Mouse (Mus musculus) lung, embryonic 14.5 days (tissue): ENCODE results near the gene Mad1l1. TPM values are rescaled to one million over a fixed set of nuclear protein-coding genes. Genes with fewer than 3 reads are reported as not detected.

Experiments
- ATAC-seq: fragments of 200-750 bp; cut with Nextera tagmentation; 2 replicates; pipeline ENCODE4 v1.8.0; 2017; ENCODE audit warnings: mild to moderate bottlenecking, moderate TSS enrichment, moderate library complexity; ENCODE audit not compliant: insufficient read depth
- DNase-seq: peaks from one replicate; pipeline ENCODE4 v3.0.0-alpha.2; 2015
- H3K27ac ChIP-seq: fragments of 300-500 bp; sonication (generic); 2 replicates; pipeline ENCODE4 v1.5.1; 2014; ENCODE audit warnings: low read depth, mild to moderate bottlenecking, moderate library complexity
- H3K27me3 ChIP-seq: fragments of 300-500 bp; sonication (generic); 2 replicates; pipeline ENCODE4 v1.6.1; 2014; ENCODE audit warnings: low read length, control low read depth; ENCODE audit not compliant: insufficient read depth
- H3K36me3 ChIP-seq: fragments of 300-500 bp; sonication (generic); 2 replicates; pipeline ENCODE4 v1.6.1; 2014; ENCODE audit warnings: control low read depth; ENCODE audit not compliant: insufficient read depth
- H3K4me1 ChIP-seq: fragments of 300-500 bp; sonication (generic); 2 replicates; pipeline ENCODE4 v1.6.1; 2014; ENCODE audit warnings: antibody characterized with exemption, control low read depth; ENCODE audit not compliant: insufficient read depth
- H3K4me2 ChIP-seq: fragments of 300-500 bp; sonication (generic); 2 replicates; pipeline ENCODE4 v1.6.1; 2014; ENCODE audit warnings: mild to moderate bottlenecking
- H3K4me3 ChIP-seq: fragments of 300-500 bp; sonication (generic); 2 replicates; pipeline ENCODE4 v1.5.1; 2014; ENCODE audit warnings: low read depth, low read length
- H3K9ac ChIP-seq: fragments of 300-500 bp; sonication (generic); 2 replicates; pipeline ENCODE4 v1.6.1; 2014
- H3K9me3 ChIP-seq: fragments of 300-500 bp; sonication (generic); 2 replicates; pipeline ENCODE4 v1.6.1; 2016; ENCODE audit warnings: low read depth, low read length, control low read depth
- CTCF ChIP-seq: IDR thresholded peaks from 2 replicates; pipeline ENCODE4 v1.5.1; 2016; ENCODE audit warnings: antibody characterized with exemption, low read depth
- WGBS: fragments of 180-500 bp; shearing (Covaris S2); extraction: QIAGEN DNeasy Blood & Tissue Kit; methylation state at CpG from one replicate; pipeline ENCODE4 v1.1.7; 2014; 5-methylcytosine and 5-hydroxymethylcytosine counted together
- polyA plus RNA-seq: library from polyadenylated mRNA; unstranded; fragments of >200 nt; fragmentation: Nextera tagmentation; extraction: Ambion mirVana; gene quantifications from 2 replicates; pipeline ENCODE4 v1.2.1, GENCODE M21; 2014

The Mad1l1 gene
- polyA plus RNA-seq, 1 experiment from 2014 or later = 61.6 TPM

- no peaks in the 10 kb centered on the region for H3K9me3 ChIP-seq
- peaks cover 30% of the 10 kb centered on the region for H3K36me3 ChIP-seq
- no peak overlapping the region for H3K27ac ChIP-seq
- H3K9ac ChIP-seq = no peak overlapping the region
- H3K4me1 ChIP-seq = no peaks in the 10 kb centered on the region
- no peak for TF ChIP-seq CTCF
- no peak for DNase-seq
- 86% methylated on average over 6 of the region's 6 CpGs for WGBS
- no peak overlapping the region for H3K4me2 ChIP-seq
- H3K4me3 ChIP-seq = no peak overlapping the region
- ATAC-seq = no peak
- H3K27me3 ChIP-seq = no peaks in the 10 kb centered on the region
Measured at GRCm38 (mm10) chr5:140276779-140277178, 44.6 kb downstream of the Mad1l1 start.

GRCm38 (mm10) chr5:140270976-140271685 lies 50.2 kb downstream of the Mad1l1 start:
- no peak overlapping the region for H3K4me3 ChIP-seq

GRCm38 (mm10) chr5:140268396-140268795 lies 53.0 kb downstream of the Mad1l1 start:
- WGBS = 67% methylated on average over 4 of the region's 4 CpGs
- no peaks in the 10 kb centered on the region for H3K4me1 ChIP-seq

More at GRCm38 (mm10) chr5:140270976-140271685, 50.2 kb downstream of the Mad1l1 start:
- WGBS = 84% methylated on average over 5 of the region's 5 CpGs
- H3K27ac ChIP-seq = no peak overlapping the region
- H3K4me2 ChIP-seq = no peak overlapping the region
- H3K9me3 ChIP-seq = no peaks in the 10 kb centered on the region
- no peak for ATAC-seq
- H3K4me1 ChIP-seq = no peaks in the 10 kb centered on the region
- peak; percentile 16; the same call in 1 of the 2 replicates for TF ChIP-seq CTCF
- no peaks in the 10 kb centered on the region for H3K27me3 ChIP-seq
- no peak overlapping the region for H3K9ac ChIP-seq
- no peak for DNase-seq
- H3K36me3 ChIP-seq = peaks cover 20% of the 10 kb centered on the region

DNA sequence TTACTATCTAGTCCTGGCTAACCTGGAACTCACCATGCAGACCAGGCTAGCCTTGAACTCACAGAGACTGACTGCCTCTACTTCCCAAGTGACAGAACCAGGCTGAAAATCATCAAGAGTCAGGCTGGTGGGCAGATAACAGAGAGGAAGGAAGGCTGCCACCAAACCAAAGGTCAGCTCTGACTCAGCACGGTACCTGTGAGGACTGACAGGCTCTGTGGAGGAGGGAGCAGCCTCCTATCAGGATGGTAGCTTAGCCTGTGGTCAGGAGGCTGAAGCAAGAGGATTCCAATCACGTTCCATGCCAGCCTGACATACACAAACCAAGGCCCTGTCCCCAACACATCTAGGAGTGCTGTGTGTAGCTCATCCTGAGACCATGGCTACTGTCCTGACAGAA lies 54.3 kb downstream of the Mad1l1 start:
- Histone ChIP-seq H3K9ac (no peak overlapping the region), H3K9me3 (no peaks in the 10 kb centered on the region), H3K36me3 (peaks cover 15% of the 10 kb centered on the region; the same call in 1 of the 2 replicates), H3K4me3 (no peak overlapping the region), H3K4me2 (no peak overlapping the region), H3K27me3 (no peaks in the 10 kb centered on the region), H3K27ac (no peak overlapping the region), H3K4me1 (no peaks in the 10 kb centered on the region)
- WGBS = 84% methylated on average over 2 of the region's 2 CpGs
- TF ChIP-seq CTCF = no peak
- no peak for DNase-seq
- no peak for ATAC-seq

More at GRCm38 (mm10) chr5:140268396-140268795, 53.0 kb downstream of the Mad1l1 start:
- Histone ChIP-seq H3K36me3 (peaks cover 15% of the 10 kb centered on the region; the same call in 1 of the 2 replicates), H3K9me3 (no peaks in the 10 kb centered on the region), H3K27ac (no peak overlapping the region), H3K27me3 (no peaks in the 10 kb centered on the region), H3K4me2 (no peak overlapping the region), H3K9ac (no peak overlapping the region), H3K4me3 (no peak overlapping the region)
- TF ChIP-seq CTCF = no peak
- DNase-seq (no peak), ATAC-seq (no peak)

- peak; percentile 44; the same call in 1 of the 2 replicates for ATAC-seq
- no peak overlapping the region for H3K27ac ChIP-seq
- H3K9ac ChIP-seq = no peak overlapping the region
Measured at GRCm38 (mm10) chr5:140264825-140265575, 56.4 kb downstream of the Mad1l1 start.

GRCm38 (mm10) chr5:140263754-140264749 lies 57.3 kb downstream of the Mad1l1 start:
- H3K4me2 ChIP-seq = no peak overlapping the region
- H3K27me3 ChIP-seq = no peaks in the 10 kb centered on the region
- ATAC-seq (no peak), DNase-seq (no peak)
- no peak overlapping the region for H3K4me3 ChIP-seq
- 74% methylated on average over 30 of the region's 30 CpGs for WGBS
- H3K36me3 ChIP-seq = 0 out of 2 replicates have a peak, but pooled peaks cover 17% of the 10 kb centered on the region
- H3K27ac ChIP-seq = no peak overlapping the region
- TF ChIP-seq CTCF = no peak
- no peak overlapping the region for H3K9ac ChIP-seq
- no peaks in the 10 kb centered on the region for H3K9me3 ChIP-seq
- H3K4me1 ChIP-seq = no peaks in the 10 kb centered on the region

More at GRCm38 (mm10) chr5:140264825-140265575, 56.4 kb downstream of the Mad1l1 start:
- Histone ChIP-seq H3K27me3 (no peaks in the 10 kb centered on the region), H3K4me1 (no peaks in the 10 kb centered on the region), H3K4me2 (no peak overlapping the region), H3K4me3 (no peak overlapping the region), H3K36me3 (0 out of 2 replicates have a peak, but pooled peaks cover 13% of the 10 kb centered on the region), H3K9me3 (no peaks in the 10 kb centered on the region)
- TF ChIP-seq CTCF = no peak
- WGBS = 72% methylated on average over 5 of the region's 5 CpGs
- peak; percentile 15 for DNase-seq
